Mouse (Mus musculus) layer of hippocampus, adult 2 months (tissue): Measurements from ENCODE around the gene Strip1. TPM values are rescaled to one million over a fixed set of nuclear protein-coding genes. Genes with fewer than 3 reads are reported as not detected.

ENCODE experiments used
- DNase-seq, 2 experiments: peaks; one replicate each; pipeline ENCODE4 v3.0.0; 2022; ENCODE audit warnings: low spot score in 2 of 2
- H3K27ac ChIP-seq: fragments of 200-600 bp; 2 replicates; pipeline ENCODE4 v1.8.1; 2022
- H3K4me3 ChIP-seq: fragments of 200-600 bp; 2 replicates; pipeline ENCODE4 v1.8.1; 2022; ENCODE audit warnings: mild to moderate bottlenecking
- CTCF ChIP-seq: fragments of 200-600 bp; conservative IDR thresholded peaks from 2 replicates; pipeline ENCODE4 v1.8.1; 2022; ENCODE audit warnings: antibody characterized with exemption, mild to moderate bottlenecking, moderate library complexity
- total RNA-seq, 2 experiments: library from RNA; stranded (reverse); gene quantifications; 2 replicates each; pipeline ENCODE4 v1.2.3; 2021

Strip1 gene
- total RNA-seq, 2 experiments from 2014 or later = 74.5 to 79.2 TPM

- DNase-seq = no peak
- TF ChIP-seq CTCF = no peak
- Histone ChIP-seq H3K27ac (no peak overlapping the region), H3K4me3 (no peak overlapping the region)
These were observed 15.5 kb upstream of the Strip1 start for GRCm38 (mm10) chr3:107646947-107647346.

- Histone ChIP-seq H3K4me3 (no peak overlapping the region), H3K27ac (no peak overlapping the region)
- no peak for TF ChIP-seq CTCF
- no peak for DNase-seq
These were observed 6.2 kb upstream of the Strip1 start for GRCm38 (mm10) chr3:107637606-107638172.

- no peak for DNase-seq
- no peak overlapping the region for H3K4me3 ChIP-seq
- no peak for TF ChIP-seq CTCF
- no peak overlapping the region for H3K27ac ChIP-seq
These were observed 4.7 kb upstream of the Strip1 start for GRCm38 (mm10) chr3:107636236-107636635.

- H3K27ac ChIP-seq = no peak overlapping the region
- no peak for TF ChIP-seq CTCF
- no peak for DNase-seq
- no peak overlapping the region for H3K4me3 ChIP-seq
These were observed 4.3 kb upstream of the Strip1 start for GRCm38 (mm10) chr3:107635836-107636235.

GRCm38 (mm10) chr3:107633906-107634305, 2.4 kb upstream of the Strip1 start:
- Histone ChIP-seq H3K27ac (no peak overlapping the region), H3K4me3 (no peak overlapping the region)
- no peak for DNase-seq
- TF ChIP-seq CTCF = no peak

GRCm38 (mm10) chr3:107632786-107633185, 1.3 kb upstream of the Strip1 start:
- Histone ChIP-seq H3K27ac (no peak overlapping the region), H3K4me3 (no peak overlapping the region)
- no peak for TF ChIP-seq CTCF
- no peak for DNase-seq

- peak within 1 kb of the TSS; percentile 98 for H3K4me3 ChIP-seq
These were observed 592 bp downstream of the Strip1 start, which contains the start of gene Gm10961 for GRCm38 (mm10) chr3:107630682-107631522. Gm10961 (plus strand) TSS chr3:107631322.

GRCm38 (mm10) chr3:107629411-107629810, 2.1 kb downstream of the Strip1 start:
- TF ChIP-seq CTCF = no peak
- no peak overlapping the region; the same call in 1 of the 2 replicates for H3K4me3 ChIP-seq
- DNase-seq = no peak
- H3K27ac ChIP-seq = no peak overlapping the region

More at GRCm38 (mm10) chr3:107630682-107631522, 592 bp downstream of the Strip1 start, which contains the start of gene Gm10961:
- peak; percentile 32 to 47 for DNase-seq
- peak within 1 kb of the TSS; percentile 94 for H3K27ac ChIP-seq
- no peak for TF ChIP-seq CTCF

- TF ChIP-seq CTCF = no peak
- Histone ChIP-seq H3K4me3 (no peak overlapping the region), H3K27ac (peak overlapping the region; percentile 40)
- DNase-seq = peak; percentile 47 to 53
These were observed 2.9 kb downstream of the Strip1 start for GRCm38 (mm10) chr3:107628551-107628950.

- Histone ChIP-seq H3K27ac (no peak overlapping the region), H3K4me3 (no peak overlapping the region)
- DNase-seq = no peak
- TF ChIP-seq CTCF = no peak
These were observed 3.9 kb downstream of the Strip1 start for GRCm38 (mm10) chr3:107627641-107628040.

- Histone ChIP-seq H3K4me3 (no peak overlapping the region), H3K27ac (no peak overlapping the region)
- no peak for DNase-seq
- no peak for TF ChIP-seq CTCF
These were observed 4.7 kb downstream of the Strip1 start for GRCm38 (mm10) chr3:107626751-107627150.

GRCm38 (mm10) chr3:107625536-107625935, 6.0 kb downstream of the Strip1 start:
- TF ChIP-seq CTCF = no peak
- no peak for DNase-seq
- H3K4me3 ChIP-seq = no peak overlapping the region
- no peak overlapping the region for H3K27ac ChIP-seq

GRCm38 (mm10) chr3:107624424-107624823, 7.1 kb downstream of the Strip1 start:
- no peak for TF ChIP-seq CTCF
- H3K27ac ChIP-seq = no peak overlapping the region
- no peak for DNase-seq
- H3K4me3 ChIP-seq = no peak overlapping the region
